Mouse (Mus musculus) effector memory CD4-positive, alpha-beta T cell, adult 7 months (primary cell): ENCODE data around the gene Tspan9. TPM values are rescaled to one million over a fixed set of nuclear protein-coding genes. Genes with fewer than 3 reads are reported as not detected.

ENCODE experiments used
- polyA plus RNA-seq: library from polyadenylated mRNA; unstranded; fragments of 100-300 nt; shearing (Covaris generic); gene quantifications from one replicate; pipeline ENCODE4 v1.2.1, GENCODE M21; 2017

Tspan9 gene
- polyA plus RNA-seq: 0.55 TPM

GRCm38 (mm10) chr6:128143390-128144020 lies at the start of gene Tspan9:
Gene Tspan9 (minus strand): TSS chr6:128143594.

Other genes with a start within 250 kb of the Tspan9 start
- gene Tead4, start 157.2 kb upstream of the Tspan9 start, polyA plus RNA-seq: not detected
- gene Tulp3, start 212.3 kb upstream of the Tspan9 start, polyA plus RNA-seq: 1.4 TPM
- 45.3 TPM for gene Rhno1, start 219.3 kb upstream of the Tspan9 start, polyA plus RNA-seq
- gene Foxm1, start 219.4 kb upstream of the Tspan9 start, polyA plus RNA-seq: 2.6 TPM
- not detected for gene Tex52, start 231.9 kb upstream of the Tspan9 start, polyA plus RNA-seq
- gene Gm44596, start 231.9 kb upstream of the Tspan9 start, polyA plus RNA-seq: not detected